Mouse (Mus musculus) effector memory CD4-positive, alpha-beta T cell, adult 5 months (primary cell): ENCODE results near the gene Gm9513. TPM values are rescaled to one million over a fixed set of nuclear protein-coding genes. Genes with fewer than 3 reads are reported as not detected.

Experiments used
- polyA plus RNA-seq: library from polyadenylated mRNA; unstranded; fragments of 100-300 nt; shearing (Covaris generic); gene quantifications from one replicate; pipeline ENCODE4 v1.2.1, GENCODE M21; 2017

Gene Gm9513
- polyA plus RNA-seq, result not detected

GRCm38 (mm10) chr9:36475338-36475737 lies at the start of gene Gm9513:
Gene Gm9513, plus strand, starts transcription at chr9:36475638.

GRCm38 (mm10) chr9:36431584-36431983 lies 43.9 kb upstream of the Gm9513 start, which contains the start of gene Gm7257:
Gene Gm7257, plus strand, starts transcription at chr9:36431884.

Other genes starting within 250 kb of the Gm9513 start
- gene Gm7257, start 43.8 kb upstream of the Gm9513 start, polyA plus RNA-seq, result not detected
- not detected for gene Gm5615, start 66.3 kb downstream of the Gm9513 start, polyA plus RNA-seq
- gene Gm17689, start 107.0 kb downstream of the Gm9513 start, polyA plus RNA-seq, result not detected
- gene A630095E13Rik, start 167.7 kb downstream of the Gm9513 start, polyA plus RNA-seq, result not detected
- gene Acrv1, start 217.6 kb downstream of the Gm9513 start, polyA plus RNA-seq, result not detected